Mouse (Mus musculus) common myeloid progenitor, adult 5-6 weeks (primary cell): ENCODE data around the gene 4930415O20Rik. TPM values are rescaled to one million over a fixed set of nuclear protein-coding genes. Genes with fewer than 3 reads are reported as not detected.

Experiments
- ATAC-seq: replicated peaks from 2 replicates; pipeline ENCODE4 v1.8.0; 2016; ENCODE audit warnings: low read depth, mild to moderate bottlenecking, moderate TSS enrichment, inconsistent platforms; ENCODE audit not compliant: poor library complexity, severe bottlenecking
- total RNA-seq: library from RNA; stranded (forward); fragments of 200-1000, 187-1606 nt; gene quantifications from 2 replicates; pipeline ENCODE4 v1.2.3, GENCODE M21; 2017

The 4930415O20Rik gene
- total RNA-seq, 1 experiment from 2014 or later = not detected

DNA sequence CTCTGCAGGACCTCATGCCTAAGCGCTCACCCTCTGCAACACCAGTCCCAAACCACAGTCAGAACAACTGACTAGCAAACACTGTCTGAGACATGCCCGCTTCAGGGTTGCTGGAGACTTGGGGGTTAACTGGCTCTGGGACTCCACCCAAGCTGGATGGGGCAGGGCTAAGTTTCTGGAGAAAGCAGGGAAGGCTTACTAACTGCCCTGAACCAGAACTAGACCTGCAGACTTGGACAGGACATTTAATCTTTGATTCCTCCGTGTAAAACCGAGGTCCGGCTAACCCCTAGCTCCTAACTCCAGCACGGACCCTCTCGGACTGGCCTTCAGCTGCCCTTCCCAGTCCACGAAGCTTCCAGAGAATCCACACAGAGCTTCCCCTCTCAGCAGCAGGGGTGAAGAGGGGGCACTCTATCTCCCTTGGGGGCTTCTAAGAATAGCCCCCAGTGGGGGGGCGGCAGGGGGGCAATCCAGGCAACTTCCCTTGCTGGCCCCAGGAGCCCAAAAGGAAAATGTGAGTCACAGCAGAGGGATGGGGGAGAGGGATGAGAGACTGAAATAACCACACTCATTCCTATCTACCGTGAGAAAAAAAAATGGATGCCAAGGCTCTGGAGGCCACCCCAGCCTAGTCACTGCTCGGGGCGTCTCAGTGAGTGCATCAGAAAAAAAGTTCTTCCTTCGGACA, 31.5 kb downstream of the 4930415O20Rik start:
- no peak for ATAC-seq

DNA sequence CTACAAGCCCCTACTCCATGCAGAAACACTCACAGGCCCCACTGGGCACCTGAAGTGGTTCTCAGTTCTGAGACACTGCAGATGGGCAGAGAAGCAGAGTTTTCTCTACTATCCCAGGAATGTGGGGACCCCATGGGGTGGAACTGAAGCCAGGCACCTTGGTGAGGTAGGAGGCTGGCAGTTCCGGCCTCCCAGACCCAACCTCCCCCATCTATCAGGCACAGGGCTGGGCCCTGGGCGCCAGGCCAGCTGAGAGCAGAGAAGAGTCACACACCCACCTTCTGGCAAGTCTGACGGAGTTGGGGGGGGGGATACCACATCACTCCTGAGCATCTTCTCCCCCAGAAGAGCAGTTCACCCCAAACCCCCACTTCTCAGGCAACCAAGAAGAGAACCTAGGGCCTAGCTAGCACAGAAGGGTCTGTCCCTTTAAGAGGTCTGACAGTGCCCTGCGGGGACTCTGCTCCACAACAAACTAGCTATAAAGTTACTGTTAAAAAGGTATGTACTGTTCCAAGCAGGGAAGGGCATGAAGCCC, 32.2 kb downstream of the 4930415O20Rik start:
- no peak for ATAC-seq

DNA sequence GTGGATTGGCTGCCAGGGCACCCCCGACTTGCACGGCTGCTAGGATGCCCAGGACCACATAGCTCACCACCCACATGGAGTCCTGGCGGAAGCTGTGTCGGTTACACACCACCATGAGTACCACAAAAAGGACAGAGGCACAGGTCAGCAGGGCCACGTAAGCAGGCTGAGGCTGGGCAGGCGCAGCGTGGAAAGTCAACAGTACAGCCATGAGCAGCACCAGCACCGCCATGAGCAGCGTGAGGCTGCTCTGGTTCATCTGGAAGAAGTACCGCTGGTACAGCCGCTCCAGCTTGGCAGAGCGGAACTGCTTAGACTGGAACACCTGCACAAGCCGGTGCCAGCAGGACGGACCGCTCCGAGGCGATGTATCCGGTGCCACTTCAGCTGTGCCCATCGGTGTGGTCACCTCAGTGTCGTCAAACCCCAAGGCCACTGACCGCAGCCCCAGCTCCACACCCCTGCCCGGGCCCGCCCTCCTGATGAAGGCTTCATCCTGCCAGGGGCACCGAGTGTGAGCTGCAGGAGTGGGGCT, 33.3 kb downstream of the 4930415O20Rik start:
- ATAC-seq = no peak

DNA sequence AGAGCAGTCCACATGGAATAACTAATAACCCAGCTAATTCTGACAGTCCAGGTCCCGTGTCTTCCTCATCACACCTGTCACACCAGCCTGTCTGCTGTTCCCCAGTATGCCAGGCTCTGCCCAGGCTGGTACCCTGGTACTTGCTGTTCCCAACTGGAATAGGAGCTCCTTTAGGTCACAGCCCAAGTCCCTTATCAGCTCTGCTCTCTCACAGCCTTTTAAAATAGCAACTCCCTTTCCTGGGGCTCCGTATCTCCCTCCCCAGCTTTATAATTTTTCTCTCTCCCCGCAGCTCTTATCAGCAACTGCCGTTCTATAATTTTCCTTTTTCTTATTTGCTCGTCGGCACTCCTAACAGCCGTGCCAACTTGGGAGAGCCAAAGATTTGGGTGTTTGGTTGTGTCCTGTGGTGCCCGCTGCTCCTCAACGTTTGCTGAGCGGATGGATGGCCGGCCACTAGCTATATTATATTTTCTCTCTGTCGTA, 35.3 kb downstream of the 4930415O20Rik start:
- peak; percentile 66 for ATAC-seq

DNA sequence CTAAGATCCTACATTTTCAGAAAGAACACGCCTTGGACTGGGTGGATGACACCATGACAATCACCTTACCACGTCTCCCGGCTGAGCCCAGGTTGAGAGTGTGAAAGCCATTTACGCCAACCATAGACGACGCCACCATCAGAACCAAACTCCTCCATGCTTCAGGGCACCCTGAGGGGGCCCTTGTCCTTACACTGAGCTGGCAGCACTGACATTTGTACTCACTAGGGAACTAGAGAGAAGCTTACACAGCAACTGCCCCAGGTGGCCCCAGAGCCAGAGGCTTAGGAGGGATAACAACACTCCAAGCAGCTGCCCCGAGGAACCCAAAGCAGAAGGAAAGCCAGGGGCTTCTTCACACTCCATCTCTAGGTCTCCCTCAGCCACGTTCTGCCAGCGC, 35.9 kb downstream of the 4930415O20Rik start:
- ATAC-seq = no peak

DNA sequence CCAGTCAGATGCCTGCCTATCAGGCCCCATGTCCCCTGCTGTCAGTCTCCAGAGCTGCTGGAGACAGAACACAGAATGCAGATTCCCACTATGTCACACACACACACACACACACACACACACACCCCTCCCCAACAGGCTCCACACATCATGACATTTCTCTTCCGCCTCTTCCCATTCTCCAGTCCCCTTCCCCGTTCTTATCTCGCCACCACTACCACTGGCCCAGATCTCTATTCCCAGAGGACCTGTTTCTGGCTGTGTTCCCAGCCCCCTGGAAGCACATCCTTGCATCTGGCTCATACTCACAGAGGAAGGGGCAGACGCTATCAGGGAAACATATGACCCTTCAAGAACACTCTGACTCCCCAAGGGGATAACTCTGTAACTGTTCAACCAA, 36.8 kb downstream of the 4930415O20Rik start:
- no peak for ATAC-seq

DNA sequence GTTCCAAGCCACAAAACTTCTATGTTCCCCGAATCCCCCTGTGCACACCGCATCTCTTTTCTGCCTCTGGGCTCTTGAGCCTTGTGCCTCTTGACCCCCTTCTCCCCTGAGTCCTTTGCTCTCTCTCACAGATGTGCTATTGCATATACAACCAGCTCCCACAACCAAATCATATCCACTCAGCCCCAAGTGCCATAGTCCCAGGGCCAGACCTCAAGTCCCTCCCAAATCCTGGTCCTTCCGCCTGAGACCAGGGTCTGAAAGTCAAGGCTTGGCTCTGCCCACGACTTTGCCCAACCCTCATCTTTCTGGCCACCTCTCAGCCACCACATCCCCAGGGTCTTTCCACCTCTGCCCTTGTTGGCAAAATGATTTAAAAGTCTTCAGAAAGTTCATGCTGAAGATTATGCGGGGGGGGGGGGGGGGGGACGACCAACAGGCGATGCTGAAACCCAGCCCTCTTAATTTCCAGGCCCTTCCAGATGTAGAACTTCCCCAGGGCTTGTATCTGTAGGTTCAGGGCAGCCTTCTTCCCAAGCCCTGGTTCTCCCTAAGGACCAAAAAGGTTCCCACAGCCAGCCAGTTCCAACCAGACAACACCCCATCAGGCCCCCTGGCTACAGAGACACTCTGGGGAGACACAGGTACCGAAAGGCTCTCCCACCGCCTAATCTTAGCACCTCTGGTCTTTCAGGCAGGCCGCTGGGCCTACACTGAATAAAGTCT, 37.4 kb downstream of the 4930415O20Rik start:
- ATAC-seq = no peak

DNA sequence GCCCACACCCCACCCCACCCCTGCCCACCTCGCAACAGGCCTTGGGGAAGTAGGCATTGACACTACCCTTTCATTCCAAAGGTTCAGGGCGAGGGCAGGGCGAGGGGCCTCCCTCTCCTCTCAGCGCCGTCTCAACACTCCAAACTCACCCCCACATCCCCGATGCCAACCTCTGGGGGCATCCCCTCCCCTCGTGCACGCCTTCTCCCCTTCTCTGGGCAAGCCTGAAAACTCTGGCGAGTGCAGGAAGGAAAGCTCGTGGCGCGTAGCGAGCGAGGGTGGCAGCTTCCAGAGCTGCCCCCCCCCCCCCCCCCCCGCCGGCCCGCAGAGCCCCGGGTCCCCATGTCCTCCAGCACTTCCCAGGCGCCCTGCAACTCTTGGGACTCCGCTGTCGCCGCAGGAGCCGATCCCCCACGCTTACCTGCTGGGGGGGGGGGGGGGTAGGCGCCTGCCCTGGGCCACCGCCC, 38.0 kb downstream of the 4930415O20Rik start:
- peak; percentile 28 for ATAC-seq

DNA sequence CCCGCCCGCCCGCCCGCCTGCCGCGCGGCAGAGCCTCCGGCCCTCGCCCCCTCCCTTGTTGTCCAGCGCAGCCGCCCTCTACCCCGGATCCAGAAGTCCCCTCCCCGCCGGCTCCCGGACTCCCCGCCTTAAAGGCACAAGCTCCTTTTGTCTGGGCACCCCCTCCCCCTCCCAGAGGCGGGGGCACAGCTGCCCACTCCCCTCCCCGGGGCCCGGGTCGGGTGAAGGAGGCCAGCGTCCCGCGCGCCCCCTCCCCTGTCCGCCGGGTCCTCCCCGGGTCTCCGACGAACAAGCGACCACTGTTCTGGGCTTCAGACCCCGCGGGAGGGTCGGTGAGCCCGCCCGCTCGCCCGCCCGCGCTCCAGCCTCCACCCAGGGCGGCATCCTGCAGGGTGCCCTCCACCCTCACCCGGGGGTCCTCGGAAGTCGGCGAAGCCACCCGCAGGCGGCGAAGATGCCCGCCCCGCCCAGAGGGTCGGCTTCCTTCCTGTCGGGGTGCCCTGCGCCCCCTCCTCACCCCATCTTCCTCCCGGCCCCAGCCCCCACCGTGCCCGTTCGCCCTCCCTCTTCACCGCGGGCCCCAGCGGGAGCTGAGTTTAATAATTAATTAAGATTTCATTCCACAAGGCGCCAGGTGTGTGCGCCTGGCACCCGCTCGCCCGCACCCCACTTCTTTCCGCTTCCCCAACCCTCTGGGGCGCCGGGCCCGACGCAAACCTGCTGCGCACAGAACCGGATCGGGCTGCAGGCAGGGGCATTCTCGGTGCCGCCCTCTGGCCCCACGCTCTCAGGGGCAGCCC, 38.7 kb downstream of the 4930415O20Rik start, which contains the start of gene Adcy6:
TSS of gene Adcy6 (minus strand) at position 746 of the 800 bp plus-strand sequence.
- ATAC-seq = 0 out of 2 replicates have a peak, but pooled peaks have one; percentile 17

DNA sequence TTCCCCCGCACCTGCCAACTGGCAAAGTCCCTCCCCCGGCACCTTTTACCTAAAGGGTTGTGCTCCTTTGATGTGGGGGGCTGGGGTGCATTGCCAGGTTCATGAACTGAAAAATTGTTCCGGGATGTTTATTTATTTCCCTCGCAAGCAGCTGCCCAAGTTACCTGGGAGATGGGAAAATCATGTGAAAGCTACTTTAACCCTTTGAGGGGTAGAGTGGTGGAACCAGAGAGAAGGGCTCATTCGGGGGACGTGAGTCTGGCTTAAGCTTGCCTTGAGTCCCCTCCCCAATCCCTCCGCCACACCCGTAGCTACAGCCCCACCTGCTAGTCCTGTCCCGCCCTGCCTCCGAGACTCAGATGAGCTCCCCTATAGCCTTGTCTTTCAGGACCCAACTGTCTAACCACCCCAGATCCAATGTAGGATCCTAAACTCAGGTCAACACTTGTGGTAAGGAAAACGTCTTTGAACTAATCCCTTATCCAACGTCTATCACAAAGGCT, 39.4 kb downstream of the 4930415O20Rik start:
- ATAC-seq = no peak

DNA sequence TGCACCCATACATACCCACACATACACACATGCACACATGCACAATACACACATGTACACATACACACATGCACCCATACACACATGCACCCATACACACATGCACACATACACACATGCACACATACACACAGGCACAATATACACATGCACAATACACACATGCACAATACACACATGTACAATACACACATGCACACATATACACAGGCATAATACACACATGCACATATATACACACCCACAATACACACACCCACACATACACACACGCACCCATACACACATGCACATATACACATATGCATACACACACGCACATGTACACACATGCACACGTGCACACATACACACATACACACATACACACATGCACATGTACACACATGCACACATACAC, 41.4 kb downstream of the 4930415O20Rik start:
- no peak for ATAC-seq

DNA sequence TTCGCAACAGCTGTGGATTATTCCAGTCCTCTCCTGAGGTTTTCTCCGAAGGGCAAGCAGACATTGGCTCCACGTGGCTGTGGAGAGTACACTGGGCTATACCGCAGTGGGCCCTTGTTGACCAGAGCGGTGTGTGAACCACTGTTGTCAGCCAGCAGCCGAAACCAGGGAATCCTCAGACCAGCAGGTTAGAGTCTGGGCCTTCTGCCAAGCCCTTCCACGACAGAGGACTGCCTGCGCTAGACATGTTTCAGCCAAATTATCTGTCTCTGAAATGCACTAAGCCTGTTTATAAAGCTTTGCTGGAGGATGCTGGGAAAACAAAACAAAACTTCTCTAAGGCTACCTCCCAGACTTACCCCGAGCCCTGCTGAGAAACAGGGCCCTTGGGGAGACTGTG, 43.7 kb downstream of the 4930415O20Rik start:
- ATAC-seq = no peak

DNA sequence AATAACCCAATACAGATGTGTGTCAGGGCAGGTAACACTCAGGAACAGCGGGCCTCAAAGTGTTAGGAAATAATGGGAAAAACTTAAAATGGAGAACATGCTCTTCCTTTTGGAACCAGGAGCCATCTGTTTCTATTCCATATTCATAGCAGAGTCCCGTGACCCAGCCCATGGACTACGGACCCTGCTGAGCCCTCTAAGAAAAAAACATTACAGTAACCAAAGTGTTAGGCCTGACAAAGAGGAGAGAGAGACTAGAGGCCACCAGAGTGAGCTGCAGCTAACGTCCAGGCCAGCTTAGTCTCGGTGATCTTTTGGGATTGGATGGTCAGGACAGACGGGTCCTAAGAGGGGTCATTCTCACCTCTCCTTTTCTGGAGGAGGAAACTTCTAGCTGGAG, 44.2 kb downstream of the 4930415O20Rik start:
- ATAC-seq = no peak

DNA sequence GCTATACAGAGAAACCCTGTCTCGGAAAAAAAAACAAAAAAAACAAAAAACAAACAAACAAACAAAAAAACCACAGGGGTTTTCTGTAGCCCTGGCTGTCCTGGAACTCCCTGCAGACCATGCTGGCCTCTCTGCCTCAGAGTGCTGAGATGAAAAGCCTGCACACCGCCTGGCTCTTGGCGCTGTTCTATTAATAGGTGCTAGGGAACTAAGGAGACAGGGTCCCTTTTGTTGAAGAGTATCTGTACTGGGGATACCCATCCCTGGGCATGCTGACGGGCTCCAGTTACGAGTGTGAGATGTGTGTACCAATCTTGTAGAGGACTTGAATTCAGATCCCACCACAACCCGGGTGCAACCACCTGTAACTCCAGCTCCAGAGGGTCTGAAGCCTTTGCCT, 44.9 kb downstream of the 4930415O20Rik start:
- ATAC-seq = no peak

DNA sequence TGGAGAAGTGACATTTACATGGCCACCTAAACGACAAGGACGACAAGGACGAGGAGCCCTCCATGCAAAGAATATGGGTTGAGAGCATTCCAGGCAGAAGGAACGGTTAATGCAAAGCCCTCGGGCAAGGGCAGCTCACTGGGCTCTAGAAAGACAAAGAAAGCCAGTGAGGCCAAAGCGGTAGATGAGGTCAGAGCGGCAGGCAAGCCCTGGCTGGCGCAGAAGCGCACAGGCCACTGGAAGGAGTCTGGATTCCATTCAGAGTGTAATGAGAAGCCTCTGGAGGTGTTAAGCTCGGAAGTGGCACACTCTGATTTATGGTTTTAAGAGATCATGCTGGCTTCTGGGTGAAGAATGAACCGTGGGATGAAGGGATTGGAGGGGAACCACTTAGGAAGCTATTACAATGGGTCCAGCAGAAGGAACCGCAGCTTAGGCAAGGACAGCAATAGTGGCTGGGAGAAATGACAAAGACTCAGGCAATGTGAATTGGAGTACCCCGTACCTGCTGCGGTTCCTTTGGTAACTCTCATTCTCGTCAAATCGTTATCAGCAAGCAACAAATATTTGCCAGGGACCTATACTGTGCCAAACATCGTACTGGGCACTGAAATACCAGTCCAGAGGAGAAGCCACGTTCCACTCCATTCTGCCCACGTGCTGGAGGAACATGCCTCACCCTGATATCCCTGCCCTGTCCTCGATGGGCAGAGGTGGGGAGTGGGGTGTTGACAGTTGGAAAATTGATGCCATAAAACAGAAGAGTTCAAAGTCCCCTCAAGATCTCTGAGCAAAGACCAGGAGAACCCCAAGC, 45.8 kb downstream of the 4930415O20Rik start:
- ATAC-seq = no peak

DNA sequence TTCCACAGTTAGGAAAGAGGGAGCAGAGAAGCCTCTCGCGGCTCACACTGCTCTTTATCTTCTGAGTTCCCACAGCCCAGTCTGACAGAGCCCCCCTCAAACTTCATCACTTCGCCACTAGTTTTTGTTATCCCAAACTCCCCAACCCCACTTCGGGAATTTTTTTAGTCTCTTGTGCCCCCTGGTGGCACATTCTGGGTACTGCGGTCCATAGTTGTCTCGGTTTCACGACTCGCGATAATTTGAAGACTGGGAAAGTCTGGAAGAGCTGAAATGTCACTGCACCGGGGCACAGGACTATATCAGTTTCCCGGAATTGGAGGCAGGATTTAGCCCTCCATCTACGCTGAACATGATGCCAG, 46.4 kb downstream of the 4930415O20Rik start:
- ATAC-seq = peak; percentile 79

DNA sequence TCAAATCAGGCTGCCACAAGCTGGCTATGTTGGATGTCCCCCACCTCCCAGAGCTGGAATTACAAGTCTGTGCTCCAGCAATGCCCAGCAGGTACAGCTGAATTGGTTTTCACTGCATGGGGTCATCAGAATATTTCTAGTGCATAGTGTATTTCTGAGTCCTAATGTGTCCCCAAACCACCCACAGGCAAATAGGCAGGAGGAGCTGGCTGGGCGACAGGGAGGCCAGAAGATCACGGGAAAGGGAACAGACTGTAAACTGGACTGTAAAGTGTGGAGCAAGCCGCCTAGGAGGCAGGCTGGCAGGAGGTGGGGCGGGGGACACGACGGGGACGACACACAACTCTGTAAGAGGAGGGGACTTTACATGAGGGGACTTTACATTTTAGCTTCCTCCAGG, 51.4 kb downstream of the 4930415O20Rik start:
- no peak for ATAC-seq

DNA sequence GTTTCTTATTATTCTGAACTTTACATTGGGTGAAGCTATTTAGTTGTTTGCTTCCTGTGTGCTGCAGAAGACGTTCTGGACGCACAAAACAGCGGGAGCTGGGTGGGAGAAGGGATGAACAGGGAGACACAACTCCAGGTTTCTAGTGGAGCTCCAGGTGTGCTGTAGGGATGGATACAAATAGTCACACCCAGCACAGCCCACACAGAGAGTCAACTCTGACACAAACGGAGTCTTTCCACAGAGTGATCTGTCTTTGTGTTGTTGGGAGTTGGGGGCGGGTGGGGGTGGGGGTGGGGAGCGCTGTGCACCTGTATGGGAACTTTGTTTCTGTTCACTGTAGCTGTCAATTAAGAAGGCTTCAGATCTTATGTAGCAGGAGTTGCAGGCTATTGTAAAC, 51.9 kb downstream of the 4930415O20Rik start:
- no peak for ATAC-seq

DNA sequence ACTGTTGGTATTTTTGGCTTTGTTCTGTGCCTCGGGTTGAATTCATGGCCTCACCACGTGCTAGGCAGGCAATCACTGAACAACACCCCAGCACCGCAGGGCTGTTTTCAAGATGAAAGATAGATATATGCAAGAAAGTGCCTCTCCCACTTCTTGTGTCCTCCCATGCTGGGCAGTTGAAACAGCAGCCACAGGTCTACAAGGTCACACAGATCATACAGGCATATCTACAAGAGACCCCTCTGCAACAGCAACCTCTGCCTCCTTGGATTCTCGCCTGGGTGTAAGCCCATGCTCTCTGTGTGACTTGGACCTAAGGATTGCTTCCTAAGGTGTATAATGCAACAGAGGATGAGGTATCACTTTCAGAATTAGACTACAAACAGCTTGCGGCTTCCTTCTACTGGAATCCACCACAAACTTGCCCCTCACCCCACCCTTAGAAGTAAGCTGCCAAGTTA, 52.6 kb downstream of the 4930415O20Rik start:
- no peak for ATAC-seq
